Mouse (Mus musculus) frontal cortex, postnatal 14 days (tissue): ENCODE data around the gene Ptov1.

Experiments
- DNase-seq, 2 experiments: peaks; one replicate each; pipeline ENCODE4 v3.0.0; 2022; ENCODE audit warnings: low spot score in 2 of 2

Ptov1 gene

DNA sequence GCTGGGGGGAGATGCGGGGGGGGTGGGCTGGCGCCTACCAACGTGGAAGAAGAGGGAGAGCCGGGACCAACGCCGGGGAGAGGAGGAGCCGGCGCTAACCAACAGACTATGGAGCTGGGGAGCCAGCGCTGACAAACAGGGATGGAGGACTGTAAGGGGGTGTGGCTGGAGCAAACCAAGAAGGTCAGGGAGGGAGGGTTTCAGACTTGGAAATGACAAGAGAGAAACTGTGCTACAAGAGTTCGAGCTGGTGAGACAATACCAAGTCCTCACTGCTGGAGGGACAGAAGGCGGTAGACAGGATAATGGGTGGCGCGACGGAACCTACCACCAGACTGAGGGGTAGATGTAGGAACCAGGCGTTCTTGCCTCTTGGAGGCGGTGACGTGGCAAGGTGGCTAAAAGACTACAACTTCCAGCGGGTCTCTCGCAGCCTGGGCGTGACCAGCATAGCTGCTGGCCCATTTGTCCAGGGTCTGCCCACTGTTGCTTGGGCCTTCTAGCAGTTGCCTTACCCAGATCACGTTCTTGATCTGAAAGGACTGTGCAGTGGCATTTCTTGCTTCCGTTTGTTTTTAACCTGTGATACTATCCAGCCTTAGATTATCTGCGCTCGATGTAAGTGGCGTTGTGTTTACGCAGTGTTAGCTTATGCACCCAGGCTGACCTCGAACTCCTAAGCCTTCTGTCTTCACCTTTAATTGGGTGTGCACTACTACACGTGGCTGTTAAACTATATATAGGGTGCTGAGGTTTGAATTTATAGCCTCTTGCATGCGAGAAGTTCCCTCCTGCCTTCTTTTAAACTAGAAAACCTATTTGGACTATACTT, at the start of gene Ptov1:
Ptov1 (minus strand) TSS at position 92 of the 832 bp plus-strand sequence.
- peak; percentile 90 to 97 for DNase-seq

DNA sequence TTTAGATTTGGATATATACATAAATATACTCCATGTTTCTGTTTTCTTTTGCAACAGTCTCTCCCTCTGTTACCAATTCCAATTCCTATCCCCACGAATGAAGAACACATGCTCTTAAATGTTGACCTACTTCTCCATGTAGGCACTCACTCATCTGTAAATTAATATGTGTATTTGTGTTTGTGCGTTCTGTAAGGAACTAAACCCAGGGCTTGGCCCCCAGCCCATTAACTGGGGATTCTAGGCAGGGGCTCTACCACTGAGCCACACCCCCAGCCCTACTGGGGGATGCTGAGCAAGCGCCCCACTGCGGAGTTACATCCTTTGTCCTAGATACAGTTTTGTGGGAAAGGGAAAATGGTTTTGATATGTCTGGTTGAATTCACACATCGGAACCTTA, 49.5 kb upstream of the Ptov1 start:
- no peak for DNase-seq

DNA sequence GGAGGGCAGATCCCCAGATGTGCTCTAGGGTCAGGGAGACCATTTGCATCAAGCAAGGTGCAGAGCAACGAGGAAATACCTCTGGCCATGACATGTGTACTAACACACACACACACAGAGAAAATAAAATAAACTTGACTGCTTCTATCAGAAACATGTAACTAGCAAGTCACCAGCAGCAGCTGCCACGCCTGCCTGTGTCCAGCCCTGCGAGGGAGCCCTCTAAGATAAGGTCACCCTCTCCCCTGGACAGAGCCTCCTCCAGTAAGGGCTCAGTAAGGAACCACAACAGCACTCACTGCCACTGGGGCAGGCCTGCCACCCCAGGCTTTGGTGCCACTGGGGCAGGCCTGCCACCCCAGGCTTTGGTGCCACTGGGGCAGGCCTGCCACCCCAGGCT, 48.6 kb upstream of the Ptov1 start:
- no peak for DNase-seq

DNA sequence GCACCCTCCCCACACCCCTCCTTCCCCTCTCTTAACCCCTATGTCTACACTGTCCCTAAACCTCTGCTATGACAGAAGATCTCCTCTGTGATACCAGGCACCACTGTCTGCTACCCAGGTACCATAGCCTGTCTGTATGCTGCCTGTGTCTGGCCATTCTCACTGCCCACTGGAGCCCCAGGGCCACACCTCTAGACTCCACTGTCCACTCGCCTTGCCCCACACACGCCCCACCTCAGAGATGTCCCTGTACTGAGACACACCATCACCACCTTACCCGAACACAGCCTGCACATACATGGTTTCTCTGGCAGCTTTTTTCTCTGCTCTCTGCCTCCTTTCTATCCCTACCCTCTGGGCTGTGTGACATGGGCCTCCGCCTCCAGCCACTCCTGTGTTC, 47.3 kb upstream of the Ptov1 start:
- DNase-seq, result no peak

DNA sequence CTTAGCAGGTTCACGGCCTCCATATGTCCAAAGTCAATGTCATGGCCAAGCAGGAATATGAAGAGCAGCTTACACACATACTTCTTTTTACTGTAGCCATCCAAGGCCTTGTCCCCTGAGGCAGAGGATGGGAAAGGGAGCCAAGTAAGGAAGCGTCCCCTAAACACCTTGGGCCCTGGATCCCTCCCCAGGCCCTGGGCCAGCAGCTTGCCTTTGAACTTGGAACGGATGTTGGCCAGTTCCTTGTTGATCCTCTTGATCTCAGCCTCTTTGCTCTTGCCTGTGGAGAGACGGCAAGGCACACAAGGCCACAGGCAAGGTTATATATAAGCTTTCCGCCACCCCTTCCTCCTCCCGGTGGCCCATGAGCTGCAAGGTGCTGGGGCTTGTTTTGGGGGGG, 46.6 kb upstream of the Ptov1 start:
- DNase-seq, result no peak

DNA sequence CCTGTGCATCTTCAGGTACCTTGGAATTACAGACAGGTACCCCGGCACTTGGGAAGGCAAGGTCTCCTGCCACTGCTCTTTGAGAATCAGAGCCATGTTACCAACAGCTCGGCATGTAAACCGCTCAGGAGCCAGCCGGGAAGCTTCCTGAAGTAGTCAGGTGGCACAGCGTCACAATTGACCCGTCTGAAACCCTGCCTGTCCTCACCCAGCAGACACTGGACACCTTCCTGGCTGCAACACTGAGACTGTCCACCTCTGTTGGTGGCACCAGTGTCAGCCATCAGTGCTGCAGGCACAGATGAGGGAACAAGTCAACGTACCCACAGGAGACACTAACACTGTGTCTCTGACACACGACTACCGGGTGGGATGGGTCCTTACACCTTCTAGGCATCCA, 45.7 kb upstream of the Ptov1 start:
- no peak for DNase-seq

DNA sequence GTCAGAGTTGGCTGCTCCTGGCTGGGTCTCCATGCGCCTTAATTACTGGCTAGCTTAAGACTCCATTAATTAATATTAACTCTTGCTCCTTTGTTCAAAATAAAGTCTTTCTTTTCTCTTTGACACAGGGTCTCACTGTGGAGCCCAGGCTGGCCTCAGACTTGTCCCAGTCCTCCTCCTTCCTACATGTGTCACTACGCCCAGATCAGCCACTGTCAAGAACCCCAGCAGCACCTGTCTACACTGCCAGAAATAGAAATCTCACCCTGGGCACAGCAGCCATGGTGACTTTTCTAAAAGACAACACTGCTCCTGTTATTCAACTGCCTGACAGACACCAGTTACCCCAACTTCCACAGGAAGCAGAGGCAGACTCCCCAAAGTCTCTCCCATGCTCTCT, 44.8 kb upstream of the Ptov1 start:
- DNase-seq, result no peak

DNA sequence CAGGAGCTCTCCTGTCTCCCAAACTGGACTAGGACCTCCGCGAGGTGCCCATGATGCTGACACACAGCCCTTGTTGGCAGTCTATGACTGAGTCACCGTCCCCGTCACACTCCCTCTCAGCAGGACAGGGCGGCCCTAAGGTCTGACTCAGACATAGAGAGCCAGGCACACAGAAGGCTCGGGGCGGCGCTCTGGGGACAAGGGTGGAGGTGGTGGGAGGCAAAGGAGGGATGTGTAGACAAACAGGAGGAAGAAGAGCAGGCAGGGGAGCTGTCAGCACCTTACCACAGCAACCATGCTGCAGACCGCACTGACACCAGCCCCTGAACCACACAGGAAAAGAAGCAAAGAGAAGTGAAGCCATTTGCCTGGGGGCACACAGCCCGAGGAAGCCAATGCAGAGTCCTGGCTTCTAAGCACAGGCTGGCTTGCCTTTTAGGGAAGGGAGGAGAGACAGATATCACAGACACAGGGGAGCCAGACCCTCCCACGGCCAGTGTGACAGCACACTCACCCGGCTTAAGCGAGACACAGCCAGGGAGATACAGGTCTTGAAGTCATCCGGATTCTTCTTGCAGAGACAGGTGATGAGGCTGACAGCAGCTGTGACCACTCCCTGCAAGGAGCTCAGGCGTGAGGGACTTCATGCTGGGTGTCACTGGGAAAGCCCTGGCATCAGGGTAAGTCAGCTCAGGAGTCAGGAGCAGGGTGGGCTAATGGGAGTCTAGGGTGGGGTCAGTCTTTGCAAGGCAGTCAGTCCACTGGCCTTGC, 39.3 kb upstream of the Ptov1 start:
- DNase-seq, result no peak

DNA sequence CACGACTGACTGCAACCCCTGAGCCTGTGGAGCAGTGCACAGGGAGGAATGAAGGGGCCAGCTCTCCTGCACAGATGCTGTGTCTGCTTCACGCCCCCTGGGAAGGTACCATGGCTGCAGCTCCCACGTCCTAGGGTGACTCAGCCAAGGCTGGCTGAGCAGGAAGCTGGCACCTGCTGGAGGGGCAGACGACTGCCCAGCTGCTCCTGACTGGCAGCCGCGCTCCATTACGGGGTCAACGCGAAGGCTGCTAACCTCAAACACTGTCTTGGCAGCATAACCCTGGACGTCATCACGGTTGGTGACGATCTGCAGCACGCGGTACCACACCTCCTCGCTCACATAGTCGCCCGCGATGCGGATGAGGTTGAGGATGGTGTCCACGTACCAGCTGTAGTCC, 35.8 kb upstream of the Ptov1 start:
- no peak for DNase-seq

DNA sequence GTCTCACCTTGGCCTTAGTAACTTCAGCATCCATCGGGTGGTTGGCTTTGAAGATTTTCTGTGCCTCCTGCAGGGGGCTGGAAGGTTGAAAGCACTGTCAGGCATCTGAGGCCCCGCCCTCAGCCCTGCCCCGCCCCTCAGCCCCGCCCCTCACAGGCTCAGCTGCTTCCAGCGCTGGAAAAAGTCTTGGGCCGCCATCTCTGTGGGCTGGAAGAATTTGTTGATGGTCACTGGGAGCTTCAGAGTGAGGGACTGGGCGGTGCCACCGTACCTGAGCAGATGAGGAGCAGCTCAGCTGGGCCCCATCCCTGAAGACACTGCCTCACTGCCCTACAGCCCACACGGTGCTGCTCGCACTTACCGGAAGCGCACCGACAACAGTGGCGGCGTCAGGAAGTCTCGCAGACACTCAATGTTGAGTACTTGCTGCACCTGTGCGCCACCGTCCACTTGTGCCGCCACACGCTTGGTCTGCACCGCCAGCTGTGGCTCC, 31.7 kb upstream of the Ptov1 start:
- DNase-seq, result no peak

DNA sequence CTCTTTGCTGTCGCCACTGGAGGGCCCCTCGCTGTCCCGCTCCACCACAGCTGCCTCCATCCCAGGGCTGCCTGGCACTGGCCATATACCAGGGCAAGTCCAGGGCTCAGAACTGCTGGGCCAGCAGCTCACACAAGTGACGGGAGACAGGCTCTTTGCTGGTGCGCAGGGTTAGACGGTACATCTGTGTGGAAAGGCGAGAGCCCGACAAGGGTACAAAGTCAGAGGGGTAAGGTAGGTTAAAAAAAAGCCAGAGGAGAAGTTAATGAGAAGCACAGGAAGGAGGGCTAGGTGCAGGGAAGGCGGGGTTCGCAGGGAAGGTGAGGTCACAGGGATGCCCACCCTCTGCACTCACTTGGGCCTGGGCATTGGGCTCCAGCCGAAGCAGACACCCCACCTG, 31.0 kb upstream of the Ptov1 start:
- no peak for DNase-seq

DNA sequence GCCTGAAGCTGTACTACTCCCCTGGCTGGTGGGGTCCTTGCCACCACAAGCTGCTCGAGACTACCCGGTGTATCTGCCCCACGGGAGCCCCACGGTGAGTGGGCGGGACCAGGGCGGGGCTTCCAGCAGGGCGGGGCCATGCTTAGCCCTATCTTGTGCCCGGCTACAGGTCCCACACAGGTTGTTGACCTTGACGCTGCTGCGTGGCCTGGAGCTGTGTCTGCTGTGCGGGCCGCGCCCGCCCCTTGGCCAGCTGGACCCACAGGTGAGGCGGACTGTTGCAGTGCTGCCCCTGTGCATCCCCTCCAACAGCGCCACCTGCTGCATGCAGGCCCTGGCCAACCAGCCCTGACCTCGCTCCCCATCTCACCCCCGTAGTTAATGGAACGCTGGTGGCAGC, 29.0 kb upstream of the Ptov1 start:
- DNase-seq, result no peak

DNA sequence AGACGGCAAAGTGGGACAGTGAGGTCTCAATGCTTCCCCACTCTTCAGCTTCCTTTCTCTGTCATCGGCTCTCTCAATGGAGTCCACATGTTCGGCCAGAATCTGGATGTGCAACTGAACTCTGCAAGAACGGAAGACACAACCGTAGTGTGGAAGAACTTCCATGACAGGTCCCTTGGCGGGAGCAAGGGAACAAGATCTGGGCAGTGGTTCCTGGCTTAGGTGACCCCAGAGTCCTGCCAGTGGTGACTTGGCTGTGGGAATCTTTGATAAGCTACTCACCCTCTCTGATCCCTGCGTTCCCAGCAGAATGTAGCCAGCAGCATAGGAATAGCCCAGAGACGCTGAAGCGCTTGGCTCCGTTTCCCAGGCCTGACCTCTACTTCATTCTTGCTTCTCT, 26.9 kb upstream of the Ptov1 start:
- no peak for DNase-seq

DNA sequence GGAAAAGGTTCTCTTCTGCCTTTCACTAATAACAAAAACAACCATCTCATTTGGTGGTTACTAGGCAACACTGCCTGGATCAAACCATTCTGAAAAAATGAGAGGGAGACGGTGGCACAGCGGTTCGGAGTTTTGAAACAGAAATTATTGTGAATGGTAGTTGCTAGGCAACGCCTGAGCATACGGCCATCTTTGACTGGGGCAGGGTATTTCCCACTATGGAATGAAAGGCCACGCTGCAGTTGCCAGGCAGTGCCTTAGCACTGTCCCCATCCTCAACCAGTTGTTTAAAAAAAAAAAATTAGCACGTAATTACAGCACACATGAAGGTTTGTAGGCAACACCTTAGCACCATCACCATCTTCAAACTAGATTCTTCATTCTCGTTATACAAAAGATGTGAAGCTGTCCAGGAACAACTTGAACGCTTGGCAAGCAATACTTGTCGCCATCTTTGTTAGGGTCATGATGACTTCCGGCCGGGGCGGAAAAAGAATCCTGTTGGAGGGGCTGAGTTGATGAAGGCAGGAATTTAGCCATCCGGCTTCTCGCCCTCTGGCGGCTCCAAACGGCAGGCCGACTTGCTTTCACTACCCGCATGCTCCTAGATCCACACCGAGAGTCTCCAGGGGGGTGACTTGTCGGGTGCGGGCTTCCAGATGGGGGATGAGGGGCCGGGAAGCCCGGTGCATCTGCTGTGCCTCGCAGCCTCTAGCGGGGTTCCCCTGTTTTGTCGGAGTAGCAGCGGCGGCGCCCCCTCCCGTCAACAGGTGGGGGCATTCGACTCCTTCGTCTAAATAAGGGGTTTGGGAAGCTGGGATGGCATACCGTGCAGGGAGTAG, 26.2 kb upstream of the Ptov1 start, which contains the start of gene Fuz:
Fuz (plus strand) TSS at position 487 of the 842 bp plus-strand sequence.
- peak; percentile 89 to 91 for DNase-seq

DNA sequence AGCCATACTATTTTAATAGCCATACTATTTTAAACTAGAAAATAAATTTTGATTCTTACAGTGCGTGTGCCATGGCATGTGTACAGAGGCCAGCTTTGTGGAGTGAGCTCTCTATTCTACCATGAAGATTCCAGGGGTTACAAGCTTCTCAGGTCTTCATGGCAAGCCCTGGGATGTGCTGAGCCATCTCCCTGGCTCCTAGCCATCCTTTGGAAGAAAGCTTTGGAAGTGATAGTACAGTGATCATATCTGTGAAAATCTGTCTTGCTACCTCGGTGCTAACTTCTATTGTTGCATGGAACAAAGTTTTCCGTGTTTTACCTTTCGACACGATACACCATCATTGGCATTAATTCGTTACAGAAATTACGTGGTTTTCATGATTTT, 25.6 kb upstream of the Ptov1 start:
- no peak for DNase-seq

DNA sequence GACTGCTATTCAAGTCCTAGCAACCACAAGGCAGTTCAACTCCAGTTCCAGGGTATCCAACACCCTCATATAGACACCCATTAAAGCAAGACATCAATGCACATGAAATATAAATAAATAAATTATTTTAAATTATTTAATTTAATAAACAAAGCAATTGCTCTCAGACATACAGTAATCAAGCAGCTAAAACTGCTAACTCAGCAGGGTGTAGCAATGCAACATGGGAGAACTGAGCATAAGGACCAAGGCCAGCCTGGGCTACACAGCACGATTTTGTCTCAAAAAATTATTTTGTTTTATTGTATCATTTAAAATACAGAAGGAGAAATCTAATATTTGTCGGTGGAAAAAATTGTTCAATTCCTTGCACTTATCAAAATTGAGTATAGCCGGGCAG, 24.6 kb upstream of the Ptov1 start:
- no peak for DNase-seq

DNA sequence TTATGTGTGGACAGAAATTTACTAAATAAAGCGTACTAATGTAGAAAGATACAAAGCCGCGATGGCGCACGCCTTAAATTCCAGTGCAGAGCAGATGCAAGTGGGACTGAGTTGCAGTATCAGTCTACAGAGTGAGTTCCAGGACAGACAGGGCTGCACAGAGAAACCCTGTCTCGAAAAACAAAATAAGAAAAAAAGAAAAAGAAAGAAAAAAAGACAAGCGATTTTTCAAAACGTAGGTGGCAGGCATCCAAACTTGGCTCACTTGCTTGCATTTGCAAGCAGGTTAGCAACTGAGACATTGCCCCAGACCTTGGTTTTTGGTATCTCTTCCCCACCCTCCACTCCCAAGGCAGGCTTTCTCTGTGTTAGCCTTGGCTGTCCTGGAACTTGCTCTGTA, 23.6 kb upstream of the Ptov1 start:
- no peak for DNase-seq

DNA sequence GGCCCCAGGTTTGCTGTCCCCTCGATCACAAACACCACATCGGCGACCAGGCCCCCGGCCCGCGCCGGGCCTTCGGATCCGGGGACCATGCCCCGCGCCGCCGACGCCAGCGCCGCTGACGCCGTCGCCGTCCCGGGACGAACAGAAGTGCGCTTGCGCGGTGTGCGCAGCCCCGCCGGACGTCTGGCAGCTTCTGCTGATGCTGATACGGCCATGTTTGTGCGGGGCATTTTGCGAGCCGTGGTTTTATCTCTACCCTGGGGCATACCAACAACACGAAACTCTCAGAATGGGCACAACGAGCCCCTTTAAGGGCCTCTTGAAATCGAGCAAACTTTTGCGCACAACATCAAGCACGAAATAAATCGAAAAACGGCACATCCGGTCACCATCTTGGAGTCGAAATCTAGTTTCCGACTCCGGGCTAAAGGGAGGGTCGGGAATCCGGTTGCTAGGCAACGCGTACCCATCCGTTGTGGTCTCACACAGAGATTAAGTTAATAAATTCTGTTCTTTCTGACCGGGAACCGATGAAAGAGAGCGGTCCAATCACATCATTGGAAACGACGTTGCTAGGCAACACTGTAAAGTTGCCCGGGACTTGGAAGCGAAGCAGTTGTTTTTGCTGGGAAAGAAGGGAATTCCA, 22.8 kb upstream of the Ptov1 start, which contains the start of gene Med25:
Med25 (minus strand) TSS at position 437 of the 646 bp plus-strand sequence.
- DNase-seq, result peak; percentile 93 to 95

DNA sequence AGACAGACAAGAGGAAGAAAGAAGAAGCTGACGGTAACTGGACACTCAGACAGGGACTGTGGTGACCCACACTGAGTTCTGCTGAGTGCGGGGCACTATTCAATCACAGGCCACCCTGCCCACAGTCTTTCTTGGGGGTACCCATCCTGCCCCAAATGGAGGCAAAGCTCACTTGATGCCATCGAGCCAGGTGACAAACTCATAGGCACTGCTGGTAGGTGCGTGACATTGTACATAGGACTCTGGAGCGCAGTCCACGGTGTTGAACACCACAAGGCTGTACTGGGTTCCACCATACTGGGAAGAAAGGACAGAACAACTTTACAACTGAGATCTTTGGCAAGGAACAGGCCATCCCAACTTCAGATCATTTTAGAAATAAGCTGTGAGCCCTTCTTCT, 22.0 kb upstream of the Ptov1 start:
- no peak for DNase-seq

DNA sequence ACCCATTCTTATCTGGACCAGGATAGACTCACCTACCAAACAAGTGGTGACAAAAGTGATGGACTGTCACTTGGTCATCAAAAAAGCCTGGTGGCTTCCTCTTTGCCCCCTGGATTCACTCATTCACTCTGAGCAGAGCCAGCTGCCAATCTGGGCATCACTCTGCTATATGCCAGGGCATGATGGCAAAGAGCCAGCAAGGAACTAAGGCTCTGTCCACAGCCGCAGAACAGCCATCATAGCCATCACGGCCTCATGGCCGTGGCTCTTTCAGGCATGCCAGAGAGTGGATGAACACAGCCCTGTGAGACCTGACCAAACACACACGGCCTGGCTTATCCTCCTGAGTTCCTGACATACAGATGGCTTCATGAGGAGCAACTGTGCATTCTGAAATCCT, 21.1 kb upstream of the Ptov1 start:
- no peak for DNase-seq

DNA sequence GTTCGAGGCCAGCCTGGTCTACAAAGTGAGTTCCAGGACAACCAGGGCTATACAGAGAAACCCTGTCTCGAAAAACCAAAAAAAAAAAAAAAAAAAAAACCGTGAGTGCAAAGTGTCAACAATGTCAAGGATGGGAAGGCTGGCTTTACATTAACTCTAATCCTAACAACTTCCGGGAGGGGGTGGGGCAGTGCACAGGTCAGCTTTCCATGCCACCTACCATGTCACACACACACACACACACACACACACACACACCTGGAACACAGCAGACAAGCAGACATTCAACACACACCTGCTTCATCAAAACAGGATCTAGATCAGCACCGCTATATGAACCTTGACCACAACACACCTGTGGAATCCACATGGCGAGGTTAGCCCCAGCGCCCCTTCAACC, 20.6 kb upstream of the Ptov1 start:
- no peak for DNase-seq
